ENCODE assay signal across 8 mouse cellular contexts in the genomic region with DNA sequence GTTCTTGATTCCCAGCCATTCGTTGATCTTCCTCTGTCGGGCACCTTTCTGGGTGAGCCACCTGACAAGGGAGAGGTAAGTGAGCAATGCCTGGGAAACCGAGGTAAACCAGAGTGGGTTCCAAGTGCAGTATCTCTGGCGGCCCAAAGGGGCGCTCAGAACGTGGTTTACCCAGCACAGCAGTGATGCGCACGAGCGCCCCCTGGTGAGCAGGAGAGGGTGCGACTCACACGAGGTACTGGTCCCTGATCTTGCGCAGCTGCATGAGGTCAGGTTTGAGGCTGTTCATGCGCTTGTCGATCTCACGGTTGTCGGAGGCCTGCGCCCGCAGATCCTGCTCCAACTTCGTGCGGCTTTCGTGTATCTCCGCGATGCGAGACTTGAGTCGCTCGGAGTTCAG. TPM values are rescaled to one million over a fixed set of nuclear protein-coding genes. Genes with fewer than 3 reads are reported as not detected.
DNase-seq lines count a peak whose midpoint lies in the region; ATAC-seq and TF ChIP-seq lines count a peak whose summit lies in the region.

No protein-coding gene starts in this region.

- peak; percentile 96 for DNase-seq in MEL (ENCODE audit: low read depth, low spot score)
- DNase-seq in cerebellum, adult 18-20 months = peak; percentile 96 to 97
- peak; percentile 97 for DNase-seq in forebrain, postnatal 0 days
- DNase-seq in layer of hippocampus, postnatal 14 days (ENCODE audit: low spot score in 2 of 2) = peak; percentile 94 to 95
- DNase-seq in lung, postnatal 10 days = peak; percentile 96
- peak; percentile 94 for DNase-seq in ovary, postnatal 36 days (ENCODE audit: low spot score)
- peak; percentile 99 for DNase-seq in thymus, postnatal 14 days

- H3K36me3 ChIP-seq in MEL (ENCODE audit: control insufficient read depth in 1 of 2, insufficient read depth in 2 of 2, low read length in 2 of 2) = peaks cover 0 to 4% of the 10 kb centered on the region in 2 experiments; a peak in 3 of 4 replicates
- peaks cover 64% of the 10 kb centered on the region for H3K36me3 ChIP-seq in forebrain, postnatal 0 days (ENCODE audit: insufficient read depth)
- H3K36me3 ChIP-seq in hindbrain, embryonic 12.5 days = peaks cover 64% of the 10 kb centered on the region

- H3K9ac ChIP-seq in MEL (ENCODE audit: control insufficient read depth, low read depth, low read length, poor library complexity, severe bottlenecking) = no peak overlapping the region
- no peak overlapping the region for H3K9ac ChIP-seq in forebrain, postnatal 0 days
- 0 out of 2 replicates have a peak overlapping the region, but pooled peaks have one; percentile 13 for H3K9ac ChIP-seq in hindbrain, embryonic 12.5 days

- ATAC-seq in forebrain, postnatal 0 days = peak; percentile 90
- ATAC-seq in hindbrain, embryonic 12.5 days (ENCODE audit: low FRiP score) = peak; percentile 65

- no peak for TF ChIP-seq POLR2A in MEL (IDR thresholded peaks at IDR 0.05; ENCODE audit: control insufficient read depth in 1 of 2, insufficient read depth in 1 of 2, low read depth in 1 of 2, low read length in 2 of 2, poor library complexity in 1 of 2)

- H3K9me3 ChIP-seq in MEL (replicated peaks; ENCODE audit: insufficient read depth, low read length) = no peaks in the 10 kb centered on the region
- no peaks in the 10 kb centered on the region for H3K9me3 ChIP-seq in forebrain, postnatal 0 days (ENCODE audit: low read length)
- H3K9me3 ChIP-seq in hindbrain, embryonic 12.5 days (replicated peaks) = no peaks in the 10 kb centered on the region

- peak; percentile 50 for TF ChIP-seq RAD21 in MEL (IDR thresholded peaks at IDR 0.05; ENCODE audit: low read depth, low read length)

- peak in 2 of 3 experiments; percentile 100; a peak in 5 of 6 replicates for TF ChIP-seq CTCF in MEL (IDR thresholded peaks at IDR 0.05 in 2 of 3, conservative IDR thresholded peaks at IDR 0.05 in 1 of 3; ENCODE audit: control insufficient read depth in 1 of 3, insufficient read depth in 1 of 3, low read depth in 2 of 3, low read length in 3 of 3, poor library complexity in 1 of 3, severe bottlenecking in 1 of 3)
- TF ChIP-seq CTCF in forebrain, postnatal 0 days (IDR thresholded peaks at IDR 0.05; ENCODE audit: low read depth) = peak; percentile 100

- TF ChIP-seq EP300 in MEL (IDR thresholded peaks at IDR 0.05; ENCODE audit: low read depth in 1 of 2, low read length in 2 of 2) = peak in 1 of 2 experiments; percentile 31; a peak in 2 of 4 replicates

- H3K4me1 ChIP-seq in MEL (ENCODE audit: control insufficient read depth in 1 of 2, insufficient read depth in 2 of 2, low read length in 2 of 2) = peaks cover 2 to 11% of the 10 kb centered on the region in 2 experiments; a peak in 3 of 4 replicates
- peaks cover 8% of the 10 kb centered on the region; the same call in 1 of the 2 replicates for H3K4me1 ChIP-seq in forebrain, postnatal 0 days (ENCODE audit: insufficient read depth)
- peaks cover 29% of the 10 kb centered on the region for H3K4me1 ChIP-seq in hindbrain, embryonic 12.5 days

- no peak overlapping the region for H3K27ac ChIP-seq in MEL (ENCODE audit: control insufficient read depth, low read depth, low read length)
- H3K27ac ChIP-seq in forebrain, postnatal 0 days (ENCODE audit: low read depth, low read length) = no peak overlapping the region
- H3K27ac ChIP-seq in hindbrain, embryonic 12.5 days = no peak overlapping the region

- no peak overlapping the region for H3K4me2 ChIP-seq in forebrain, postnatal 0 days (ENCODE audit: low read depth)
- H3K4me2 ChIP-seq in hindbrain, embryonic 12.5 days (replicated peaks) = no peak overlapping the region

- no peaks in the 10 kb centered on the region for H3K27me3 ChIP-seq in MEL (ENCODE audit: control insufficient read depth in 1 of 2, insufficient read depth in 2 of 2, low read length in 2 of 2)
- H3K27me3 ChIP-seq in forebrain, postnatal 0 days (ENCODE audit: insufficient read depth, low read length) = no peaks in the 10 kb centered on the region; the same call in 1 of the 2 replicates
- H3K27me3 ChIP-seq in hindbrain, embryonic 12.5 days = peaks cover 24% of the 10 kb centered on the region; the same call in 1 of the 2 replicates

- no peak overlapping the region for H3K4me3 ChIP-seq in MEL (ENCODE audit: control insufficient read depth in 1 of 2, insufficient read depth in 1 of 2, low read depth in 2 of 2, low read length in 2 of 2)
- no peak overlapping the region for H3K4me3 ChIP-seq in forebrain, postnatal 0 days (ENCODE audit: low read depth, low read length)
- H3K4me3 ChIP-seq in hindbrain, embryonic 12.5 days = no peak overlapping the region

- no peaks in the 10 kb centered on the region for H3K79me2 ChIP-seq in MEL (ENCODE audit: control insufficient read depth, insufficient read depth, low read length, poor library complexity)

- WGBS in forebrain, postnatal 0 days = 7% methylated on average over 26 of the region's 26 CpGs
- 8% methylated on average over 26 of the region's 26 CpGs for WGBS in hindbrain, embryonic 12.5 days

TF ChIP-seq in MEL, 35 proteins besides CTCF, POLR2A, EP300 and RAD21:
- peak; percentile 98 for TF ChIP-seq MYC (IDR thresholded peaks at IDR 0.05; ENCODE audit: low read depth, low read length)
- no peak for TF ChIP-seq ZC3H11A (IDR thresholded peaks at IDR 0.05; ENCODE audit: low read depth, low read length)
- no peak for TF ChIP-seq ELF1 (IDR thresholded peaks at IDR 0.05; ENCODE audit: low read depth, low read length)
- TF ChIP-seq JUND (IDR thresholded peaks at IDR 0.05; ENCODE audit: low read depth, low read length) = no peak
- TF ChIP-seq MXI1 (IDR thresholded peaks at IDR 0.05; ENCODE audit: low read depth, low read length) = peak; percentile 65; the same call in 1 of the 2 replicates
- TF ChIP-seq ZKSCAN1 (IDR thresholded peaks at IDR 0.05; ENCODE audit: low read depth, low read length) = no peak
- TF ChIP-seq HCFC1 (IDR thresholded peaks at IDR 0.05; ENCODE audit: low read depth, low read length) = peak; percentile 63
- TF ChIP-seq ZNF384 (IDR thresholded peaks at IDR 0.05; ENCODE audit: low read depth, low read length) = 0 out of 2 replicates have a peak, but pooled peaks have one; percentile 41
- TF ChIP-seq SMC3 (IDR thresholded peaks at IDR 0.05; ENCODE audit: low read depth, low read length) = peak; percentile 82
- peak; percentile 73 for TF ChIP-seq NRF1 (IDR thresholded peaks at IDR 0.05; ENCODE audit: insufficient read depth, low read depth, low read length, poor library complexity, severe bottlenecking)
- TF ChIP-seq UBTF (IDR thresholded peaks at IDR 0.05; ENCODE audit: borderline replicate concordance, insufficient read depth, low read depth, low read length) = no peak
- TF ChIP-seq GABPA (IDR thresholded peaks at IDR 0.05; ENCODE audit: low read depth, low read length) = no peak
- peak; percentile 76 for TF ChIP-seq SIN3A (IDR thresholded peaks at IDR 0.05; ENCODE audit: low read length)
- peak; percentile 89 for TF ChIP-seq MAX (IDR thresholded peaks at IDR 0.05; ENCODE audit: low read length)
TF ChIP-seq in MEL: peak in this region for 8.

RNA-seq across cellular contexts. Expression of gene Pik3r2, which starts 7.2 kb away (rescaled TPM):
- total RNA-seq in MEL (2012; rRNA removed) = 23.7 and 25.4 TPM in 2 replicates
- 10 to 100 TPM in 1 of 2 experiments, not detected in 1; 37.8 TPM for polyA plus RNA-seq in MEL (2012; ENCODE audit: insufficient read depth in 1 of 2, insufficient read length in 2 of 2, low read depth in 1 of 2, low replicate concordance in 2 of 2, missing spikeins in 1 of 2)
- total RNA-seq in forebrain, postnatal 0 days (2014; rRNA removed) = 160 and 170 TPM in 2 replicates
- 147 and 153 TPM in 2 replicates for polyA plus RNA-seq in forebrain, postnatal 0 days (2015; fragmentation: Nextera tagmentation; extraction: Ambion mirVana)
- polyA plus RNA-seq in hindbrain, embryonic 12.5 days (2016; fragmentation: Nextera tagmentation; extraction: Ambion mirVana) = 84.5 and 85.5 TPM in 2 replicates
- 100 to 1,000 TPM; 164 to 178 TPM for total RNA-seq in layer of hippocampus, postnatal 14 days (2021)

RNA-seq across cellular contexts. Expression of gene Mpv17l2, which starts 8.6 kb away (rescaled TPM):
- 41.9 and 52.8 TPM in 2 replicates for total RNA-seq in MEL (2012; rRNA removed)
- polyA plus RNA-seq in MEL (2012; ENCODE audit: insufficient read depth in 1 of 2, insufficient read length in 2 of 2, low read depth in 1 of 2, low replicate concordance in 2 of 2, missing spikeins in 1 of 2) = 100 to 1,000 TPM in 1 of 2 experiments, not detected in 1; 102 TPM
- total RNA-seq in forebrain, postnatal 0 days (2014; rRNA removed) = 33.7 and 39.9 TPM in 2 replicates
- 60.4 and 61.9 TPM in 2 replicates for polyA plus RNA-seq in forebrain, postnatal 0 days (2015; fragmentation: Nextera tagmentation; extraction: Ambion mirVana)
- polyA plus RNA-seq in hindbrain, embryonic 12.5 days (2016; fragmentation: Nextera tagmentation; extraction: Ambion mirVana) = 38.2 and 38.3 TPM in 2 replicates
- total RNA-seq in layer of hippocampus, postnatal 14 days (2021) = 10 to 100 TPM; 47.6 to 52.2 TPM

RNA-seq across cellular contexts. Expression of gene Rab3a, which starts 14.9 kb away (rescaled TPM):
- total RNA-seq in MEL (2012; rRNA removed) = 1.8 TPM in 2 replicates
- polyA plus RNA-seq in MEL (2012; ENCODE audit: insufficient read depth in 1 of 2, insufficient read length in 2 of 2, low read depth in 1 of 2, low replicate concordance in 2 of 2, missing spikeins in 1 of 2) = 1 to 10 TPM in 1 of 2 experiments, not detected in 1; 5.6 TPM
- total RNA-seq in forebrain, postnatal 0 days (2014; rRNA removed) = 450 and 499 TPM in 2 replicates
- 632 and 673 TPM in 2 replicates for polyA plus RNA-seq in forebrain, postnatal 0 days (2015; fragmentation: Nextera tagmentation; extraction: Ambion mirVana)
- polyA plus RNA-seq in hindbrain, embryonic 12.5 days (2016; fragmentation: Nextera tagmentation; extraction: Ambion mirVana) = 126 and 134 TPM in 2 replicates
- total RNA-seq in layer of hippocampus, postnatal 14 days (2021) = 100 to 1,000 TPM; 793 to 809 TPM

RNA-seq across cellular contexts. Expression of gene Mast3, which starts 35.5 kb away (rescaled TPM):
- 10.4 and 13.5 TPM in 2 replicates for total RNA-seq in MEL (2012; rRNA removed)
- polyA plus RNA-seq in MEL (2012; ENCODE audit: insufficient read depth in 1 of 2, insufficient read length in 2 of 2, low read depth in 1 of 2, low replicate concordance in 2 of 2, missing spikeins in 1 of 2) = 10 to 100 TPM in 1 of 2 experiments, not detected in 1; 54.7 TPM
- total RNA-seq in forebrain, postnatal 0 days (2014; rRNA removed) = 26.2 and 60.0 TPM in 2 replicates
- polyA plus RNA-seq in forebrain, postnatal 0 days (2015; fragmentation: Nextera tagmentation; extraction: Ambion mirVana) = 20.3 and 25.2 TPM in 2 replicates
- 16.0 and 17.7 TPM in 2 replicates for polyA plus RNA-seq in hindbrain, embryonic 12.5 days (2016; fragmentation: Nextera tagmentation; extraction: Ambion mirVana)
- total RNA-seq in layer of hippocampus, postnatal 14 days (2021) = 100 to 1,000 TPM; 295 to 297 TPM

RNA-seq across cellular contexts. Expression of gene Il12rb1, which starts 38.9 kb away (rescaled TPM):
- 1.2 and 1.4 TPM in 2 replicates for total RNA-seq in MEL (2012; rRNA removed)
- 1 to 10 TPM in 1 of 2 experiments, not detected in 1; 2.2 TPM for polyA plus RNA-seq in MEL (2012; ENCODE audit: insufficient read depth in 1 of 2, insufficient read length in 2 of 2, low read depth in 1 of 2, low replicate concordance in 2 of 2, missing spikeins in 1 of 2)
- 0.05 TPM in 1 of 2 replicates, not detected in the other for total RNA-seq in forebrain, postnatal 0 days (2014; rRNA removed)
- not detected in 2 replicates for polyA plus RNA-seq in forebrain, postnatal 0 days (2015; fragmentation: Nextera tagmentation; extraction: Ambion mirVana)
- not detected in 2 replicates for polyA plus RNA-seq in hindbrain, embryonic 12.5 days (2016; fragmentation: Nextera tagmentation; extraction: Ambion mirVana)
- 1 to 10 TPM; 1.5 TPM for total RNA-seq in layer of hippocampus, postnatal 14 days (2021)

Comparison
In these comparisons a context has a peak if more than half of its experiments do, and no peak if none do; other contexts are left out.
1. RNA of gene Rab3a, which starts 14.9 kb away (total RNA-seq): 793 to 809 TPM in layer of hippocampus, postnatal 14 days and 450 to 499 TPM in forebrain, postnatal 0 days; 1.8 TPM in MEL; every median in the first group is over 100 times any median in the second.
2. Peak in every context shown above with its lines, with median percentiles within 50 percentile points of each other: DNase-seq.